Mouse (Mus musculus) c-Kit-positive CD71-positive TER-119-positive erythroid progenitor cells, embryonic 14.5 days (primary cell): ENCODE results near the gene Slc7a11.

Experiments
- DNase-seq: peaks from one replicate; pipeline ENCODE4 v3.0.0-alpha.2; 2013; ENCODE audit warnings: low spot score

Gene Slc7a11

GRCm38 (mm10) chr3:49856797-49857196, 586.6 kb downstream of the Slc7a11 start:
- DNase-seq = no peak

GRCm38 (mm10) chr3:49854277-49854676, 589.1 kb downstream of the Slc7a11 start:
- no peak for DNase-seq

GRCm38 (mm10) chr3:49842971-49843370, 600.4 kb downstream of the Slc7a11 start:
- DNase-seq = no peak
